Mouse (Mus musculus) kidney, postnatal 14 days (tissue): ENCODE results near the gene Ly9.

Source experiments
- DNase-seq: peaks from one replicate; pipeline ENCODE4 v3.0.0; 2022; ENCODE audit warnings: mixed read lengths

Gene Ly9

DNA sequence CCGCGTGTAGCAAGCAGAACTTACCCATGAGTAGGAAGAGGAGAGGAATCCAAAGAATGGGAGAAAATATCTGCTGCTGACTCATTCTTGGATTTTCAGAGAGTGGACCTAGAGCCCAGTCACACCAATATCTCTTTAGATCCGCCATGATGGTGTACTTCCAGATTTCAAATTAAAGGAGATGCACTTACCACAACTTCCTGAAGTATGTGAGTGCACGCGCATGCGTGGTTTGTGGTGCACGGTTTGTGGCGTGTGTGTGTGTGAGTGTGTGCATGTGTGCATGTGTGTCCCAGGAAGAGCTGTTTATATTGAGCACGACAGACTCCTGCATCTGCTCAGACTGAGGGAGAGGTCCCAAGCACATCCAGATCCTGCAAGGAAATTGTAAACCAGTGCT lies at the start of gene Ly9:
Gene Ly9, minus strand, starts transcription at position 235 of the 400 bp plus-strand sequence.
- DNase-seq: no peak

DNA sequence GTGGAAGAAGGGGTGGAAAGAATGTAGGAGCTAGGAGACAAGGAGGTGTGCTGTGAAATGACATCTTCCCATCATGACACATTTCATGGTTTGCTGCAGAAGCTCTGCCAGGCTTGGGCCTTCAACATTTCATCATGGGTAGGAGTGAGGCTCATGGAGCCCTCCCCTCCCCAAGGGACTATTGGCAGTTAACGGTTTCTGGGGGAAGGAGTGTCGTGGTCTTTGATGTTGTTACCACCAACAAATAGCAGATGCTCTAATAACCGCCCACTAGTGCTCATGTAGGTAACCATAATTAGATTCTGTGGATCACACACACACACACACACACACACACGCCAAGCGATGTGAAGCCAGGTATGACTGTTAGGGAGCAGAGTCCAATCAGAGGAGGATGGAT lies 45.5 kb upstream of the Ly9 start, which contains the start of gene Slamf7:
Gene Slamf7, minus strand, starts transcription at position 302 of the 400 bp plus-strand sequence.
- no peak for DNase-seq

DNA sequence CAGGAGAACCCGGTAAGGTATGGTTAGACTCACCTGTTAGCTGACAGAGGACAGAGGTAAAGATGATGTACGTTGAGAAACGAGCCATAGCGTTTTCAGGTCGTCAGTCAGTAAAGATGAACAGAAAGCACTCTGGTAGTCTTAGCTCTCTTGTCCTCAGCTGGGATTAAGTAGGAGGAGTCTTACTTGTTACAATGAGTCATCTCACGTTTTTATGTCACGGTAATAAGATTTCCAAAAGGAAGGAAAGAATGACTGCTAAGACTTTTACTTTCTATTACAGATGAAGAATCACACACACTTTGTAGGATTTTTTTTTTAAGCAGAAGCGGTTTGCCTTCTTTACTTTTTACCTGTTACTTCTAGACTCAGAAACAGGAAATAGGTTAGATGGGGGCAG lies 41.6 kb upstream of the Ly9 start:
- DNase-seq: no peak

DNA sequence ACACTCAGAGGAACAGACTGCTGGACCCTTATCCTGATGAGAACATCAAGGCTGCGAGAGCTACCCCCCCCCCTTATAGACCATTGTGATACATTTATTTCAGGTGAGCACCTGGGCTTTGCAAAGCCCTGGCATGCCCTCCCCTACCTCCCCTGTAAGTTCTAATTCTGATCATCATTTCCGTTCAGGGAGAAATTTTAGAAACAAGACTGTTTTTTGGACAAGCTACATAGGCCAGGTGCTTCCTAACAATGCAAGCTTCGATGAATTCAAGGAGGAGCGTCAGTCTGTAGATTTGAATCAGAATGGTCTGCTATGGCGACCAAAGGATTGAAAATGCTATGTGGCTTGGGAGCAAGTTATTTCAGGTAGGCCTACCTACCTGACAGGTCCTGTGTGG lies 40.5 kb upstream of the Ly9 start:
- no peak for DNase-seq

DNA sequence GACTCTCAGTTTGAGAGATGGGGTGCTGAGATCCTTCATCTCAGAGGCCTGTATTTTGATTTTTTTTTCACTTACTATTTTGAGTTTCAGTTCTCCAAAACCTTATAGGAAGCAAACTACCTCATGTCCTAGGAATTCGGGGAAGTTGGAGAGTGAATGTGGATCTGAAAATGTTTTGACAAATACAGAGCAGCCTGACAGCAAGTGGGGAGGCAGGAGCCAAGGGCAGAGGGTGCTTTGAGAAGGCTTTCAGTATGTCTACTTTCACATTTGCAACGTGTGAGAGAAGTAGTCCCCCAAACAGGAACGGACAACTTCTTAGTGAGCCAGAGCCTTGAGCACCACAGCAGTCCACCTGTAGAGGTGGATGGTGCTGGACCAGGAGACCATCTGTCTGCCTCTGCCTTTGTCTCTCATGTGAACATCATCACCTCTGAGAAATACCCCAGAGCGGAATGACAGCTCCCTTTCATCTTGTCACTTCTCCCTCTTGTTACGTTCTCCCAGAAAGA lies 39.3 kb upstream of the Ly9 start:
- DNase-seq: no peak

DNA sequence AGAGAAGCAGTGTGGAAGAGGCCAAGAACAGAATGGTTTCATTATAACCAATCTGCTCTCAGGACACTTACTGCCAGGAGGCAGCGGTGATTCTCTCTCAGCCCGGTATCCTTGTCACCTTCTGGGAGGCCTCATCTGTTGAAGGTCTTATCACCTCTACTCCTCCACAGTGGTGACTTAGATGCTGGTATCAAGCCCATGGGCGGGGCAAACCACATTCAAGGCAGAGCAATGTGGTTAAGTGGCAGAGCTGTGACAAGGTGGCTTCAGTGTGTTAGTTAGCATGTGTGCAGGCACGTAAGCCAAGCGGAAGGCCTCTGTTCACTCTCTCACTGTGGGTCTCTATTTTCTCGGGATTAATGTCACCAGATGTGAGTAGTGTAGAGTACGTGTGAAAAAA lies 36.4 kb upstream of the Ly9 start:
- DNase-seq: no peak

DNA sequence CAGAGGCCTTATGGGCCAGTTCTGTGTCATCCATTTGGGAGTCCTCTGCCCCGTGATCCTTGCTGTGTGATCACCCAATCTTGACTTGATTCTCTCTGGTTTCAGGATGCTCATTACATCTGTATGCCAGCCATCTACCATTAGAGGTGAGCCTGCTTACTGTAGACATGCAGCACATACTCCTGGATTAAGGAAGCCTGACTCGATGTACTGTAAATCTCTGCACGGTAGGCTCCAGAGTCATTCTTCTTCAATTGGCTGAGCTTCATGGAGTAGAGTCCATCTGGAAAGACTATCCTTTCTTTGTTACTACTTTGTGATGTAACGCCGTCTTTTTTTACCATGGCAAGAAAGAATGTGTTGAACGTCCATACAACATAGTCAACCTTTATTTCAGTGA lies 33.6 kb upstream of the Ly9 start:
- DNase-seq: no peak

DNA sequence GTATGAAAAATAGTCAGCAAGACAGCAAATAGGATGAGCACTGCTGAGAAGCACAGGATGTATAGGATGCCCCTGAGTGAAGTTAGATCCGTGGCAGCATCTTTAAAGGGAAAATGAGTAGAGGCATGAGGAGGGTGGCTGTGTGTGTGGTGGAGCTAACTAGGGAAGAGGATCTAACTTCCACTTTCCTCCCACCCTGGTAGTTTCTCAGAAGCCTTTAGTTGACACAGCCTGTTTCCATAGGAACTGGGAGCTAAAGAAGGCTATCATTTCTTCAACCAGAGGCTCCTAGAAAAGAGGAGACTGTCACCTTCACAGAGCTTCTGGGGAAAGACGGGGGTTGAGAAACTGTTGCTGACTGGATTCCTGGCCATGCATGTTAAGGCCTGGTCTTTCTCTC lies 31.5 kb upstream of the Ly9 start:
- no peak for DNase-seq

DNA sequence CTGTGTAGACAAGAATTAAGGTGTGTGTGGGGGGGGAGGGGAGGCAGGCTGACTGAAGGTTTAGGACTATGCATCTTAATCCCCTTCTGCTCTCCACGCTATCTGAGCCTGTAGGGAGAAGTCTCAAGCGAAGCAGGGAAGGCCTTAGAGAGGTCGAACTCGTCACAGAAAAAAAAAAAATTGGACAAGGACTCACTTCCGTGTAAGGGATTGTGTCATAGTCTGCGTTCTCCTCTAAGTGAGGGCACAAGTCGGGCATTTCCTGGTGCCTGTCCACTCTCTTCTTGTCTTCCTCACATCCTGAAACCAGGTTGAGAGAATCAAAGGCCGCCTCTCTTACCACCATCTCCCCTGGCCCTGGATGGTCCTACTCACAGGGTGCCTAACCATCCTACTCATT lies 29.9 kb upstream of the Ly9 start:
- DNase-seq: no peak

DNA sequence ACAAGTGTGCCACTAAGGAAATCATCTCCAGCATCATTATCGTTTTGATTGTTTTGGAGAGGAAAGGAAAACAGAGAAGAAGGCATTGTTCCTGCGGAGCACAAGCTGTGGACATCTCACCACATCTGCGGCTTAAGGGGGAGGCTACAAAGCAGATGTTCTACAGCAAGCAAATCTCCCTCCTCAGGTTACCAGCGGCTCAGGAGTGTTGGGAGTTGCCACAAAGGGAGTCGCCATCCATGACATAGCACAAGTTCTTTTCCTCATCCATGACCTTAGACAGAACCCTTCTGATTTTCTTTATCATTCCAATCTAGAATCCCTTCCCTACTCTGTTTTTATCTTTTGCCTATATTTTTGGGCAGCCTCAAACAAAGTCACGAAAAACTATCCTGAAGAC lies 28.5 kb upstream of the Ly9 start:
- no peak for DNase-seq

DNA sequence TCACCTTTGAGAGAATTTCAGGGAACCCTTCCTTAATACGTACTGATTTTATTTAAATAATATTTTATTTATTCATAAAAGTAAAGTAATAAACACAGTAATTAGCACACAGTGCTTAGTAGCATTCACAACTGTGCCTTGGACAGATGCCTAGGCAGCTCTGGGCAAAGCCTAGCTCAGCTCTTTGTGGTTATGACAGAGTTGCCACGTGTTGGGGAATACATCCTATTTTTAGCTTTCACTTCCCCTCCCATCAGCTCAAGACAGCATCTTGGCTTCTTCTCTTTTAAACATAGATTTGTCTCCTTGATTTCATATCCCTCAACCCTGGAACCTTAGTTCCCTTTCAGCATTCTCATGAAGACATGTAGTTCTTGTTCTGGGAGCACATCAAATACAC lies 24.2 kb upstream of the Ly9 start:
- DNase-seq: no peak

DNA sequence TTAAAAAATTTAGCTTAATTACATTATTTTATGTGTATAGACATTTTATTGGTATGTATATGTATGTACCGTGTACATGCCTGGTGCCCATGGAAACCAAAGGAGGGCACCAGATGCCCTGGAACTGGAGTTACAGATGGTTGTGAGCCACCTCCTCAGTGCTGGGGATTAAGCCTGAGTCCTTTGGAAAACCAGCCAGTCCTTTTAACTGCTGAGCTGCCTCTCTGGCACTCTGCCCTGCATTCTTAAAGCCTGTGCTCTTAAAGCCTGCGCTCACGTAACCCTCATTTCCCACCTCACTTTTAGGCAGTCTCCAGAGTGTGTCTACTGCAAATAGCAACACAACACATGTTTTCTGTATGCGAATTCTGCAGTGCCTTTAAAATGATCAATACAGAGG lies 23.7 kb upstream of the Ly9 start:
- DNase-seq: no peak

DNA sequence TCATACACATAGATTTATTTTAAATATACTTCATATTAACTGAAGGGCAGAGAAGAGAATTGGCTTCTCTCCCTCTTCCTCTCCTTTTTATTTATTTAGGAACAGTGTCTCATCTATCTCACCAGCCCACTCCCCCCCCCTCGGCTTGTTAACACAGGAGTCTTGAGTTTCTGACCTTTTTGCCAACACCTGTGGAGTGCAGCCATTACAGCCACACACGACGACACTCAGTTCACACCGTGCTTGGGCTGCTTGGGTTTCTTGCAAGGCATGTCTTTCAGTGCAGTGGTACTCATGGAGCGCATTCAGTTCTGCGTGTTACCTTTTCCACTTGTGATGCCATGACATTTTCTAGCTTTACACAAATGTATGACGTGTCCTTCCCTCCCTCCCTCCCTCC lies 22.8 kb upstream of the Ly9 start:
- DNase-seq: no peak

DNA sequence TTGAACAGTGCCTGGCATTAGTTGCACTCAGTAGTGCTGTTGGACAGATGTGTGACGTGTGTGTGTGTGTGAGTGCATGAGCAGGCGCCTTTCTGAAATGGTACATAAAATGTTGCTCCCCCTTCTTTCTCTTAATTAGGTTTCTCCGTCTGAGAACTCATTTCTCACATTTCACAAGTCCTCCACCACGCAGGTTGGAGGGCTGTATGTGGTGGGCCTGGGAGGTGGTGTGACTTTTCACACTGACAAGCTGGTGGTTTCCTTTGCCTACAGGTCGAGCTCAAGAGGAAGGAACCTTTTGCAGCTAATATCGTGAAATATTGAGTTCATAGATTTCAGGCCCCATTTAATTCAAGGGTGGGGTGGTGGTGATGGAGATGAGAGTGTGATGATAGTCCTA lies 22.0 kb upstream of the Ly9 start:
- DNase-seq: no peak

DNA sequence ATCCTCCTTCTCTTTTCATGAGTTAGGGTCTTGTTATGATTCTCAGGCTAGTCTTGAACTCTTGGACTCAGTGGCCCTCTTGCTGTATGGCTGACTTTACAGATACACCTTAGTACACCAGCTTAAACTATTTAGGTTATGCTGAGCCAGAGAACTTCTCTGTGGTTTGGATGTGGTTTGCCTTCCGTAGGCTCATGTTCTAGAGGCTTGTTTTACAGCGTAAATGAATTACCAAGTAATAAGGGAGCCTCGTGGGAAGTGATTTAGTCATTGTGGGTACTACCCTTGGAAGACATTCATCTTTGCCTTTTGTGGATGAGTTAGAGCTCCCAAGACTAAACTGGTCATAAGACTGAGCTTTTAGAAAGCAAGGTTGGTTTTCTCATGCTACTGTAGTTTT lies 20.6 kb upstream of the Ly9 start:
- DNase-seq: no peak

DNA sequence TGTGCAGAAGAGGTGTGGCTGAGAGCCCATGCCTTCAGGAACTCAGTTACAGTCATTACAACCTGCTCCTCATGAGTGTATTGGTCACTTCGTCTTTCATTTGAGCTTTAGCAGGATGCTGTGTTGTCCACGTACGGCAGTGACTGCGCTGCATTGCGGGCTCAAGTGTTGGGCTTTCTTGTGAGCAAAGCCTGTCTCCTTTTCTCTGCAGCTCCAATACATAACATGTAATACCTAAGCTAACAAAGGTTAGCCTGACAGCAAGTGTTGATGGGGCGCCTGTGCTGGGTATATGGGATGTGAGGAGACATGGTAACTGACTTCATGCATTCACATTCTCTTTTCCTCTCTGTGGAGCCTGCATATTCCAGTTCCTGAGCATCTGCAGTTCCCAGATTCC lies 12.9 kb upstream of the Ly9 start:
- DNase-seq: no peak

DNA sequence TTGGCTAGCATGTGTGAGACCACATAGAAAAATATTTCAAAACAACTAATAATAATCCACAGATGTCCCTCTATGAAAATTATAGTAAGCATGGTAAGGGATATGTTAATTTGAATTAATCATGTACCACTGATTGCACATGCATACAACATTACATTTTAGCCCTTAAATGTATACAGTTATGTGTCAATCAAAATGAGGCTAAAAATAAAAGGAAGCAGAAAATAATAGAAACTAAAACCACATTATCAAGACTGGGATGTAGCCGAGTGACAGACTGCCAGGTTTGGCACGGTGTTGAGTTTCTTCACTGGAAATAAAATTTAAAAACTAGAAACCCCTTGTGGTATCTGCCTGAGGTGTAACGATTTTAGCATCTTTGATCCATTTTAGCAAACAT lies 12.4 kb upstream of the Ly9 start:
- DNase-seq: no peak

DNA sequence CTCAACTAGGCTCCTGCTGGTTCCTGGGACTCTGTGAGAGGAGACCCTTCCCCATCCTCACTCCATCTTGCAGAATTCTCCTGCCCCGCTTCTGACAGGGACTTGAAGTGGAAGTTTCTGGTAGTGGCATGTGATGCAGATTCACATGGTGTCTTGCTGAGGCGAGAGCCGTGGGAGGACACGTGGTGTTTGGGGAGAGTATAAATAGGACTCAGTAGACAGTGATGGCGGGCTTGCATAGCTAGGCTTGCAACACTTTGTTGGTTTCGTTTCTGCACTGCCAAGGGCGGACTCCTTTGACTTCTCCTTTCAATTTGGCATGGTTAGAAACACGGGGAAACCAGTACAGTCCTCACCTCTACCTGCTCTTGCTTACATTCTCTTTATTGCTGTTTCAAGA lies 11.8 kb upstream of the Ly9 start:
- no peak for DNase-seq

DNA sequence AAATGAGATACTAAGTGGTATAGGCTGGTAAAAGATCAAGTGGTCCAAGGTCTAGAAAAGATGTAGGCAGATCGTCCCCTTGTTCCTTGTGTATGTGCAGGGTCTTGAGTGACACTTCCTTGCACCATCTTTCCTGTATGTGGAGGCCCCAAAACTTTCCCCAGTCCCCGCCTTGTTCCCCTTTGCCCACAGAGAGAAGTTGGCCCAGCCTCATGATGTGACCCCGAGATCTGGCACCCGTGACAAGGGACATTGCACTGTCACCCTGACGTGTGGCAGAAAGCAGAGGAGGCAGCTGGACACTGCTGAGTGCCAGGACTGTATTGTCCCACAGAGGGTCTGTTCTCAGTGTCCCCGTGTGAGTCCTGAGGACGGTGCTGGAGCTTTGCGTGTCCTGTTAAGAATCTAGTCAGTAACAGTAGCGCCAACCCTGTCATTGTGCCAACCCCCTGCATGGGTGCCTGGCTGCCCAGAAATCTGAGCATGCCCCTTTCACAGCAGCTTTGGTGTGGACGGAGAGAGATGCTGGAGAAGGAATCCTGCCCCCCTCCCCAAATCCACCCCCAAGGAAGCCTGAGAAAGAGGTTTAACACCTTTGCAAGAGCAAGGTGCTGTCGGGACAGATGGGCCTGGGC lies 9.8 kb upstream of the Ly9 start:
- no peak for DNase-seq

DNA sequence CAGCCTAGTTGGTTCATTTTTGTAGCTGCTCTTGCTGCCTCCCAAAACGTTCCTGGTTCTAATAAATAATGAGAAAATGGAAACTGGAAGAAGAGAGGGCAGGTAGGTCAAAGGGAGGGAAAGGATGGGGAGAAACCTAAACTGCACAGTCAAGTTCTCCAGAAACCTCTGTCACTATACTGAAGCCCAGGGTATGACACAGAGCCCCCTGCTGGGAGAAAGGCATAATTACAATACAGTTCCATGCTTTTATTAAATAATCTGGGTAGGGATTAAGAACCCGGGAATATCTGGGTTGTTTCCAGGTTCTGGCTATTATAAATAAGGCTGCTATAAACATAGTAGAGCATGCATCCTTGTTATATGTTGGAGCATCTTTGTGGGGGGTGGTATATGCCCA lies 6.8 kb upstream of the Ly9 start:
- DNase-seq: no peak

DNA sequence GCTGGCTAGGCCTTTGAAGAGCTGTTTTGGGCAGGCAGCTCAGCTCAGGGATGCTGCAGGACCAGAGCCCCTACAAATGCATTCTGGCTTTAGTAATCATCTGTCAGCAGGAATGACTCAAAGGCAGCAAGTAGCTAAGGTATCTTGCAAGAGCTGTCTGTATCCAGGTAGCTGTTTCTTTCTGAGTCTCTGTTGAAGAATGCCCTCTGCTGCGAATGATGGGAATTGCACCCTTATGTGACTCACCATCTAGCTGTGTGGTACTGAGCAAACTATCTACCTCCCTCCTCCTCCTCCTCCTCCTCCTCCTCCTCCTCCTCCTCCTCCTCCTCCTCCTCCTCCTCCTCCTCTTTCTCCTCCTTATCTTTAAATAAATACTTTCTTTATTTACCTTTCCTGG lies 3.6 kb upstream of the Ly9 start:
- DNase-seq: no peak

DNA sequence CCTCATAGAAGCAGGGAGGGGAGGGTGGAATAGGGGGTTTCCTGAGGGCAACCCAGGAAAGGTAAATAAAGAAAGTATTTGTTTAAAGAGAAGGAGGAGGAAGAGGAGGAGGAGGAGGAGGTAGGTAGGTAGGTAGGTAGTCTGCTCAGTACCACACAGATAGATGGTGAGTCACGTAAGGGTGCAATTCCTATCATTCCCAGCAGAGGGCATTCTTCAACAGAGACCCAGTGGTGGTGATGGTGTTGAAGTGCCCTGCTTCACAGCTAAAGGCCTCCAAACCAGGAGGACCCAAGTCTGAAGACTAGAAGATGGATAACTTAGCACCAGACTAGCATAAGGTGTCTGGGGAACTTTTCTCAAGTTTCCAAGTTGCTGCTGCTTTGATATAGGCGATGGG lies 2.8 kb upstream of the Ly9 start:
- no peak for DNase-seq

DNA sequence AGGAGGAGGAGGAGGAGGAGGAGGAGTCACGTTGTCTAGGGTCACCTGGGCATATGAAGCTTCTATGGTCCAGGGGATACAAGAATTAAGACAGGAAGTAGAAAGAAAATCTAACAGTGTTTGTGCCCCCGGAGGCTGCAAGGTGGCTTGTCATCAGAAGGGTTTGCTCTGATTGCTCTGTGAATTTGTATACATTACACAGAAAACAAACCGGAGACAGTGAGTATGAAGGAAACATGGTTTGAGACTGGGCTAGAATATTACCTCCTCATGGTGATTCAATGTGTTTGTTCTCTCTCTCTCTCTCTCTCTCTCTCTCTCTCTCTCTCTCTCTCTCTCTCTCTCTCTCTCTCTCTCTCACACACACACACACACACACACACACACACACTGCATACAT lies 554 bp downstream of the Ly9 start:
- DNase-seq: no peak

DNA sequence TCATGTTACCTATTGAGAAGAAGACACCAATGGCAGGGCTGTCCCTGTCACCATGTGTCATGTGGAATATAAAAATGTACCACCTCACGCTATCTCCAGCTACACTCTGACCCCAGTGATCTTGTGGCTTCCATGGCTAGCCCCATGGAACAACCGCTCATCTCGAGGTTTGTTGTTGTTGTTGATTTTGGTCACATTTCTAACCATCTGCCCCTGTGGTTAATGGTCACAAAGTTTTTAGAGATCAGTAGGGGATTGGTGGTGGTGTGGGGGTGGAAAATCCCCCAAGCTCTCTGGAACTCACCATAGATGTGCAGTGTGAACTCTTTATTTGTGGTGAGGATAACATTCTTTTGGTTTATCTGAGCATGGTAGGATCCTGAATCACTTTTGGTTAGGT lies 2.5 kb downstream of the Ly9 start:
- DNase-seq: no peak

DNA sequence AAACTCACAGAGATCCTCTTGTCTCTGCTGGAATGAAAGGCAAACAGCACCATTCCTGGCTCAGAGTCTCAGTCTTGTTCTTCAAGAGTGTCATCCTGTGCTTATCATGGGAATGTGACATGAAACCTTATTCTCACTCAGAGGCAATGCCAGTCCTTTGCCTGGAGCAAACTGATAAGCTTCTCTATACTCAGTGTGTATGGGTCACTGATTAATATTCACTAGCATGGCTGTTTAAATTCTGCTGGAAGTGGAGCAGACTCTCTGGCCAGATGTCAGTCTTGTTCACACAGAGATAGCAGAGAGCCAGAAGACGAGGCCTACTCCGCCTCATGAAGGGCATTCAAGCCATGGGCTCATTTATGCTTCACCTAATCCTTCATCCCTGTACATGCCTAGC lies 22.6 kb downstream of the Ly9 start:
- DNase-seq: no peak

DNA sequence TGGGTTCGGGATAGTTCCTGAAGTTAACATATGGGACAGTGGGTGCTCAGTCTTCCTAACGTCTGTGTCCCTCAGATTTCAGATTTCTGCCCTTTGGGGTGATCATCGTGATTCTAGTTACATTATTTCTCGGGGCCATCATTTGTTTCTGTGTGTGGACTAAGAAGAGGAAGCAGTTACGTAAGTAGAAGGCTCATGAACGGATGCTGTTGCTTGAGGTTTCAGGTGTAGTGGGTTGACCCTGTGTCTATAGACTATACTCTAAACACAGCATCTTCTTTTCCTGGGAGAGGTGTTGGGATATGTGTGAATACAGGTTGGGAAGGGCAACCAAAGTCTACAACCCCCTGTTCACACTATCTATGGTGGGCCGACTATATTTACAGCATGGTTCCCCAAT lies 30.0 kb downstream of the Ly9 start:
- DNase-seq: no peak
